Mouse (Mus musculus) intestine, embryonic 15.5 days (tissue): ENCODE results near the gene 1700025G04Rik. TPM values are rescaled to one million over a fixed set of nuclear protein-coding genes. Genes with fewer than 3 reads are reported as not detected.
"Not testable (repeated sequence)": the region's sequence is repeated elsewhere in the genome, so short reads cannot be mapped to it uniquely, and the experiment has no call there.

ENCODE experiments used
- ATAC-seq: fragments of 200-750 bp; cut with Nextera tagmentation; 2 replicates; pipeline ENCODE4 v1.8.0; 2017; ENCODE audit warnings: moderate TSS enrichment, moderate library complexity
- H3K27ac ChIP-seq: fragments of 300-500 bp; sonication (generic); 2 replicates; pipeline ENCODE4 v1.5.1; 2015; ENCODE audit warnings: mild to moderate bottlenecking, inconsistent platforms
- H3K27me3 ChIP-seq: fragments of 300-500 bp; sonication (generic); replicated peaks from 2 replicates; pipeline ENCODE4 v1.6.1; 2015; ENCODE audit warnings: inconsistent platforms
- H3K36me3 ChIP-seq: fragments of 300-500 bp; sonication (generic); 2 replicates; pipeline ENCODE4 v1.6.1; 2015; ENCODE audit warnings: inconsistent platforms
- H3K4me1 ChIP-seq: fragments of 300-500 bp; sonication (generic); replicated peaks from 2 replicates; pipeline ENCODE4 v1.6.1; 2015; ENCODE audit warnings: inconsistent platforms
- H3K4me2 ChIP-seq: fragments of 300-500 bp; sonication (generic); replicated peaks from 2 replicates; pipeline ENCODE4 v1.6.1; 2015; ENCODE audit warnings: mild to moderate bottlenecking, inconsistent platforms
- H3K4me3 ChIP-seq: fragments of 300-500 bp; sonication (generic); replicated peaks from 2 replicates; pipeline ENCODE4 v1.5.1; 2015; ENCODE audit warnings: inconsistent platforms
- H3K9ac ChIP-seq: fragments of 300-500 bp; sonication (generic); 2 replicates; pipeline ENCODE4 v1.6.1; 2015; ENCODE audit warnings: inconsistent platforms
- H3K9me3 ChIP-seq: fragments of 300-500 bp; sonication (generic); 2 replicates; pipeline ENCODE4 v1.6.1; 2016; ENCODE audit warnings: inconsistent platforms
- WGBS: fragments of 180-500 bp; shearing (Covaris S2); methylation state at CpG from one replicate; pipeline ENCODE4 v1.1.7; 2015; 5-methylcytosine and 5-hydroxymethylcytosine counted together
- polyA plus RNA-seq: library from polyadenylated mRNA; unstranded; fragments of >200 nt; fragmentation: Nextera tagmentation; extraction: Ambion mirVana; gene quantifications from 2 replicates; pipeline ENCODE4 v1.2.1, GENCODE M21; 2015

The 1700025G04Rik gene
- polyA plus RNA-seq, 1 experiment from 2014 or later, result 31.1 TPM

- 80% methylated on average over 7 of the region's 7 CpGs for WGBS
- H3K27ac ChIP-seq, result no peak overlapping the region
These were observed 279.1 kb downstream of the 1700025G04Rik start for GRCm38 (mm10) chr1:151810628-151811421.

GRCm38 (mm10) chr1:151807286-151807685, 282.6 kb downstream of the 1700025G04Rik start:
- no peak overlapping the region for H3K27ac ChIP-seq
- no peak for ATAC-seq
- H3K9ac ChIP-seq, result no peak overlapping the region
- H3K36me3 ChIP-seq, result 0 out of 2 replicates have a peak, but pooled peaks cover 2% of the 10 kb centered on the region
- no peaks in the 10 kb centered on the region for H3K4me1 ChIP-seq
- H3K4me3 ChIP-seq, result no peak overlapping the region
- no peaks in the 10 kb centered on the region for H3K27me3 ChIP-seq
- no peaks in the 10 kb centered on the region for H3K9me3 ChIP-seq
- WGBS, result 77% methylated on average over 5 of the region's 5 CpGs
- H3K4me2 ChIP-seq, result no peak overlapping the region

More at GRCm38 (mm10) chr1:151810628-151811421, 279.1 kb downstream of the 1700025G04Rik start:
- no peak overlapping the region for H3K4me3 ChIP-seq
- H3K36me3 ChIP-seq, result 0 out of 2 replicates have a peak, but pooled peaks cover 2% of the 10 kb centered on the region
- no peak for ATAC-seq
- H3K9me3 ChIP-seq, result no peaks in the 10 kb centered on the region
- no peaks in the 10 kb centered on the region for H3K27me3 ChIP-seq
- no peak overlapping the region for H3K9ac ChIP-seq
- H3K4me2 ChIP-seq, result no peak overlapping the region
- no peaks in the 10 kb centered on the region for H3K4me1 ChIP-seq

GRCm38 (mm10) chr1:151802795-151803194, 287.1 kb downstream of the 1700025G04Rik start:
- 65% methylated on average over 3 of the region's 3 CpGs for WGBS
- H3K36me3 ChIP-seq, result not testable (repeated sequence)

More at GRCm38 (mm10) chr1:151802795-151803194, 287.1 kb downstream of the 1700025G04Rik start:
- H3K4me2 ChIP-seq, H3K9ac ChIP-seq, H3K9me3 ChIP-seq, ATAC-seq, H3K27me3 ChIP-seq, H3K4me3 ChIP-seq, H3K27ac ChIP-seq, H3K4me1 ChIP-seq: not testable (repeated sequence)
